Mouse (Mus musculus): ENCODE measurements at regions not wholly inside any gene's neighbourhood (a gene's known extent, or its start where the extent isn't known, plus 50 kb on each side); places are given as distances from the start of the nearest gene placed in this dataset.

DNA sequence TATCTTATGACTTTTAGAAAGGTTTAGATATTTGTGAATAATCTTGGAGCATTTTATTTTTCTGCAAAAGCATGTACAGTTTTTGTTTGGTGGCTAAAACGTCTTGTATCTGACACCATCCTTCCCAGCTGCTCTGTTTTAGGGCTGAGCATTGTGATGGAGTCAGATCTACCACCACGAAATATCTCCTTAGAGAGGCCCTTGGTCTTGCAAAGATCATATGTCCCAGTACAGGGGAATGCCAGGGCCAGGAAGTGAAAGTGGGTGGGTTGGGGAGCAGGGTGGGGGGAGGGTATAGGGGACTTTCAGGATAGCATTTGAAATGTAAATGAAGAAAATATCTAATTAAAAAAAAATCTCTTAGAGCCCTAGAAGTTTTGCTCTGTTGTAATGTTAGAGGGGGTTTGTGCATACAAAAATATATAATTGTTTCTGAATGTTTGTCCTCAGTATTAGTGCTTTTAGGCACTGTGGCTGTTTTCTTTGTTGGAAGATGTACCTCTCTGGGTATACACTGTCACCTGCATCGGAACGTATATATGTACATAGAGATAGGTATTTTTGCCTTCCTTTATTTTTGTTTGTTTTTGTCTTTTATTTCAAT, 211.4 kb downstream of the Otol1 start:
- H3K4me1 ChIP-seq (replicated peaks): 0 out of 2 replicates have a peak, but pooled peaks cover 3% of the 10 kb centered on the region

DNA sequence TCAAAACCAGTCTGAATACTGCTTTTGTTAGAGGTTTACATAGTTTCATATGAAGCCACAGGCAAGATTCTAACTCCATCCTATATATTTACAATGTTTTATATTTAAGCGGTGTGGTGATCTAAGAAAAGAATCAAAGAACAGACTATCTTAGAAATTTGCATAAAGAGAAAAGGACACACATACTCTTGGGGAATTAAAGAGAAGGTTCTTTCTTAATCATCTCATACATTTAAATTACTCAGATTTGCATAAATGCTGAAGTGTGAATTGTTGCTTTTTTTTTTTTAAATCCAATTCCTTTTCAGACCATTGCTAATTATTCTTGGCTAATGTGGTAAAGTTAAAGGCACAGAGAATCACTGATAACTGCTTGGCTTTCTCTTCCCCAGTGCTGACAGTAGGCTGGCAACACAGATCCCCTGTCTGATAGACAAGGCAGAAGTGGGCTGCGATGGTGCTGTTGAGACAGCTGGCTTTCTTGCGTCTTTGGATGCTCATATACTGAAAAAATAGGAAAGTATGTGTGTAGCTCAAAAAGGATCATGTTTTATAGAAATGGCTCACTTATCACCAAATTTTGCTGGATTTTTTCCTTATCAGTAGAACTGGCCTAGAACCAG, 216.1 kb downstream of the Otol1 start:
- Histone ChIP-seq H3K27me3 (no peaks in the 10 kb centered on the region), H3K9me3 (no peaks in the 10 kb centered on the region), H3K9ac (no peak overlapping the region), H3K4me2 (no peak overlapping the region), H3K4me1 (replicated peaks) (no peaks in the 10 kb centered on the region), H3K36me3 (no peaks in the 10 kb centered on the region), H3K27ac (replicated peaks) (no peak overlapping the region), H3K4me3 (no peak overlapping the region)
- WGBS: 51% methylated on average over 3 of the region's 3 CpGs
- ATAC-seq (ENCODE audit: low FRiP score, low read depth): no peak

More for the DNA sequence above, 211.4 kb downstream of the Otol1 start:
- Histone ChIP-seq H3K4me3 (no peak overlapping the region), H3K27ac (replicated peaks) (no peak overlapping the region), H3K36me3 (no peaks in the 10 kb centered on the region), H3K9me3 (no peaks in the 10 kb centered on the region), H3K27me3 (no peaks in the 10 kb centered on the region), H3K4me2 (no peak overlapping the region), H3K9ac (no peak overlapping the region)
- no peak for ATAC-seq (ENCODE audit: low FRiP score, low read depth)
- WGBS: 89% methylated on average over 4 of the region's 4 CpGs

DNA sequence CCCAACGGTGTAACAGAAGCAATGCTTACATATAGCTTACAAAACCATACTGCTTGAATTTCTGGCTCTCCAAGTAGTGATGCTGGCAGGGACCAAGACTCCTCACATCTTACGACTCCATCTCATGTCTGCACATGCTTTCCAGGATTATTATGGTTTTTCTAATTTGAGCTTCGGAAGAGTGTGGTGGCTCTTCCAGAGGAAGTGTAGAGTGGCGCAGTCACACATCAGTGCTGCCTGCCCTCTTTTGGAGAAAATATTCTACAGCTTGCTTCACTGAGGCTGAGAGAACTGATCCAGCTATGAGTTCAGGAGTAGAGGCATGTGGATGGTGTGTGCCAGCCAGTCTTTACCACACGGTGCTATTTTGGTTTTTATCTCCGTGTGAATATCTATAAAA, 217.4 kb downstream of the Otol1 start:
- H3K4me3 ChIP-seq: no peak overlapping the region
- no peaks in the 10 kb centered on the region for H3K27me3 ChIP-seq
- no peaks in the 10 kb centered on the region for H3K36me3 ChIP-seq
- H3K4me1 ChIP-seq (replicated peaks): no peaks in the 10 kb centered on the region
- H3K9ac ChIP-seq: no peak overlapping the region
- no peak overlapping the region for H3K4me2 ChIP-seq
- no peak overlapping the region for H3K27ac ChIP-seq (replicated peaks)
- WGBS: 91% methylated on average over 6 of the region's 6 CpGs
- H3K9me3 ChIP-seq: no peaks in the 10 kb centered on the region
- ATAC-seq (ENCODE audit: low FRiP score, low read depth): no peak

DNA sequence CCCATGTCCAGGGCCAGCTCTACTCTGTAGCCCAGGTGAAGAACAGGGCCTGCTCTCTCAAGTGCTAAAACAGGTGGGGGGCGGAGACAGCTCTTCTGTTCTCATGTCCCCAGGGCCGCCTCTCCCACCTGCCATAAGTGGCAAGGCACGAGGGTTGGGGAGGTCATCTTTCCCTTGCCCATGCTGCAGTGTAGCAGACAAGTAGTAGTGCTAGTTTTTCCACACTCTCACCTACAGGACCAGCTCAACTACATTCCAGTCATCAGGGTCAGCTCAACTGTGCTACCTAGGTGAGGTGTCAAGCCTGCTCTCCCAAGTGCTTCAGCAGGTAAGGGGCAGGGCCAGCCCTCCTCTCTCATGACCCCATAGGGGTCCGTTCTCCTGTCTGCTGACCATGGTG, 219.8 kb downstream of the Otol1 start:
- 89% methylated on average over 4 of the region's 4 CpGs for WGBS
- ATAC-seq (ENCODE audit: low FRiP score, low read depth): peak; percentile 27; the same call in 1 of the 2 replicates
- no peaks in the 10 kb centered on the region for H3K4me1 ChIP-seq (replicated peaks)
- no peak overlapping the region for H3K27ac ChIP-seq (replicated peaks)
- no peaks in the 10 kb centered on the region for H3K9me3 ChIP-seq
- no peaks in the 10 kb centered on the region for H3K36me3 ChIP-seq
- no peak overlapping the region for H3K4me2 ChIP-seq
- no peak overlapping the region for H3K4me3 ChIP-seq
- H3K9ac ChIP-seq: no peak overlapping the region
- H3K27me3 ChIP-seq: no peaks in the 10 kb centered on the region

DNA sequence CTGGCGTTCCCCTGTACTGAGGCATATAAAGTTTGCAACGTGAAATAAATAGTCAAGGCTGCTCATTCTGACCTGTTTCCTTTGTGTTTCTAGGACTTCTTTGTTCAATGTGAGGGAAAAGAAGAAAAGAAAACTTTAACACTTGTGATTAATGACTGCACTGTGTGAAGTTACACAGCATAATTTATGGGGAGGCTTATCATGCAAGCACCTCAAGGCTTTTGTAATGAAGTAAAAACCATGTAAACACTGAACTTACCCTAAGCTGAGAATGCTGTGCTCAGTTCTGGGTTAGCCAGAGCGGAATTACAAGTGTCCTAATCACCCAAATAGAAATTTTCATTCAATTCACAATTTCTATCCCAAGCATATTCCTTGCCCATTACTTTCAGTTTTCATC, 241.2 kb downstream of the Otol1 start:
- Histone ChIP-seq H3K9ac (no peak overlapping the region), H3K36me3 (no peaks in the 10 kb centered on the region)
- ATAC-seq (ENCODE audit: low FRiP score, low read depth): no peak

DNA sequence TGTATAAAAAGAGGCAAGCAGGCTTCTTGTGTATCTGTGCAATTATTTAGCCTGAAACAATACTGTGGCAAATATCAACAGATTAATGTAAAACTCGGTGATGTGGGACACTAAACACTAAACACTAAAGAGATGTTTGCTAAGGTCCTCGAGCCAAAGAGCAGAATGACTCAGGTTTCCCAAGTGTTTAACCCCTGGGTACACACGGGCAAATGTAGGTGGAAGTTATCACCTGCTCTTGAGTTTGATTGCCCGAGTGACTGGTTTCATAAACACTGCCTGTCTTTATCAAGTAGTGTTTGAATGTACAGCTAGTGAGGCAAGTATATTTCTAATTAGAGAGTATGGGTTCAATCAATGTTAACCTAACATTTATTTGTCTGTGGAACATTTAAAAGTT, 242.5 kb downstream of the Otol1 start:
- H3K27me3 ChIP-seq: no peaks in the 10 kb centered on the region
- no peak overlapping the region for H3K4me2 ChIP-seq
- H3K9me3 ChIP-seq: no peaks in the 10 kb centered on the region
- WGBS: 88% methylated on average over 4 of the region's 4 CpGs
- no peaks in the 10 kb centered on the region for H3K36me3 ChIP-seq
- no peak overlapping the region for H3K4me3 ChIP-seq
- H3K9ac ChIP-seq: no peak overlapping the region
- ATAC-seq (ENCODE audit: low FRiP score, low read depth): no peak
- H3K27ac ChIP-seq (replicated peaks): no peak overlapping the region
- H3K4me1 ChIP-seq (replicated peaks): no peaks in the 10 kb centered on the region

More for the DNA sequence above, 241.2 kb downstream of the Otol1 start:
- Histone ChIP-seq H3K9me3 (no peaks in the 10 kb centered on the region), H3K4me2 (no peak overlapping the region), H3K27me3 (no peaks in the 10 kb centered on the region), H3K27ac (replicated peaks) (no peak overlapping the region), H3K4me1 (replicated peaks) (no peaks in the 10 kb centered on the region), H3K4me3 (no peak overlapping the region)
- WGBS: 29% methylated on average over 3 of the region's 3 CpGs

DNA sequence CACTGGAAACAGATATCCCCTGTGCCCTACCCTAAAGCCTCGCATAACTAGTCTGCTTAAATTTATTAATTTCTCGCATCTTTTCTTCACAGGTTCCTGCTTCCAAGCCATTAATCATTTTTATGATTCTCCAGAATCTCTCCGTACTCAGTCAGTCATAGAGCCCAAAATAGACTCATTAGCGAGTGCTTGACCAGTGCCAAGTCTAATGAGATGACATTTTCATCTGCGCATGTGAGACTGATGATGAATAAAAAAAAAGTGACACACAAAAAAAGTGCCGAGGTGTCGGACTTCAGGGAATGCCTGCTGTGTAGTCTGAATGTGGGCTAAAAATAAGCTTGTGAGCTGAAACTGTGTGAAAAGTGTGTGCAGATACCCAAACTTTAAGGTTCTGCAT, 243.3 kb downstream of the Otol1 start:
- H3K36me3 ChIP-seq: no peaks in the 10 kb centered on the region
- WGBS: 59% methylated on average over 7 of the region's 7 CpGs
- H3K4me3 ChIP-seq: no peak overlapping the region
- no peaks in the 10 kb centered on the region for H3K9me3 ChIP-seq
- no peak overlapping the region for H3K4me2 ChIP-seq
- H3K27me3 ChIP-seq: no peaks in the 10 kb centered on the region
- H3K9ac ChIP-seq: no peak overlapping the region
- H3K4me1 ChIP-seq (replicated peaks): no peaks in the 10 kb centered on the region
- no peak for ATAC-seq (ENCODE audit: low FRiP score, low read depth)
- H3K27ac ChIP-seq (replicated peaks): no peak overlapping the region

DNA sequence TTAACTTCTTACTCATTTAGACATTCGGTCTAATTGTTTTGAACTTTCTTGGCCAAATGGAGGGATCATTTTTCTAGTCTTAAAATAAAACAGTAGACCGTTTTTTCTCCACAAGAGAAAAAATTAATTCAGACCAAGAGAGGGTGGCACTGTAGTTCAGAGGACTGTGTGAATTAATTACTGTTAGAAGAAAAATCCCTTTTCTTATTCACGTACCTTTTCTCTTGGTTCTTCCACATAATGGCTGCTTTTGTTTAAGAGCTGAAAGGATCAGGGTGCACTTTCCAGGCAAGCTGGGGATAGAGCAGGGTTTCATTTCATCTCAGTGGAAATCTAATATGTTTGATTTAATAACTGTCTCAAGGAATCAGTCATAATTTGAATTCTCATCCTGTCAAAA, 255.9 kb downstream of the Otol1 start:
- Histone ChIP-seq H3K9me3 (no peaks in the 10 kb centered on the region), H3K4me2 (no peak overlapping the region), H3K4me1 (replicated peaks) (no peaks in the 10 kb centered on the region), H3K4me3 (no peak overlapping the region), H3K9ac (no peak overlapping the region), H3K27ac (replicated peaks) (no peak overlapping the region), H3K36me3 (no peaks in the 10 kb centered on the region), H3K27me3 (no peaks in the 10 kb centered on the region)
- WGBS: 35% methylated on average over 3 of the region's 3 CpGs
- no peak for ATAC-seq (ENCODE audit: low FRiP score, low read depth)

DNA sequence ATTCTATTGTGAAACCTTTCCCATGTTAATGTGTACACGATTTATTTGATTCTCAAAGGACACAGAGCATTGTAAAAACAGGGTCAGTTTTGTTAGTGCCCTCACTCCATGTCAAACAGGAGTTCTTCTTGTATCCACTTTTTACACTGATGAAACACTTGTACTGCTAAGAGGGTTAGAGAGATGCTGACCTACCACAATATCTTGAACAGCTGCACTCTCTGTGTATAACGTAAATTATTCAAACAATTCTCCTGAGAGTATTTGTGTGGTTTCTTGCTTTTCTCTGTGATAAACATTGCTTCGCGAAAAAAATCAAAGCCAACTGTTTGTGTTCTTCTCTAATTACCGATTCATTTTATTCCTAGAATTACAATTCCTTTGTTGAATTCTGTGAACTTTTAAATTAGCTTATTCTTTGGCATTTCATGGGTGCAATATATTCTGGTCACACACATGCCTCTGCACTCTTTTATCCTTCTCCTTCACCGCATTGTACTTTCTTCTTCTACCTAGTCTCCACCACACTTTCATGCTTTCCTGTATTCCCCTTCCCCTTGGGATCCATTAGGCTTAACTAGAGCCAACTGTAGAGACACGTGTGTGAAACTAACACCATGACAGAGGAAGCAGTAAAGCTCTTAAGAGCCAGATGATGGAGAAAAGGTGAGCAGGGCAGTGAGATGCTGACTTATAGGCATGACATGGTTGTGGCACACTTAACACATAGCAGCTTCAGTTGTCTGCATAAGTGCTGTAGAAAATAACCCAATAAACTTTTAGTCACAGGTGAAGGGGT, 281.4 kb downstream of the Otol1 start:
- Histone ChIP-seq H3K36me3 (no peaks in the 10 kb centered on the region), H3K4me1 (replicated peaks) (no peaks in the 10 kb centered on the region), H3K4me2 (no peak overlapping the region), H3K4me3 (no peak overlapping the region), H3K27ac (replicated peaks) (no peak overlapping the region), H3K27me3 (no peaks in the 10 kb centered on the region), H3K9me3 (no peaks in the 10 kb centered on the region), H3K9ac (no peak overlapping the region)
- ATAC-seq (ENCODE audit: low FRiP score, low read depth): no peak
- WGBS: 46% methylated on average over 7 of the region's 7 CpGs

DNA sequence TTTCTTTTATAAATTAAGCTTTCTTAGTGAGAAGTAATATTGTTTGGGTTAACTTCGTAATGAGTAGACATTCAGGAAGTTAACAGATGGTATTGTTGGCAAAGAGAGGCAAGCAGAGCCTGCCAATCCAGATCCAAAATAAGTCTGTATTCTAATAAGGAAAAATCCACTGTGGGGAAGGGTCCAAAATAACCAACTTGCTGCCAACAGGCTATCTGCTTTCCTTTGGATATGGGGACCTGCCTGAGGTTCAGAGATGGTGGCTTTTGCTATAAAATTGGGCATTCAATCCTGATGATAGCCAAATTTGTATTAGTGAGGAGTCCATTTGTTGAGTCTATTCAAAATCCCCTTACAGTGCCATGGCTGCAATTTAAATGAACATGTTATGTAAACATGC, 300.1 kb downstream of the Otol1 start:
- Histone ChIP-seq H3K4me2 (no peak overlapping the region), H3K36me3 (no peaks in the 10 kb centered on the region), H3K9ac (no peak overlapping the region), H3K27me3 (no peaks in the 10 kb centered on the region), H3K4me3 (no peak overlapping the region), H3K9me3 (no peaks in the 10 kb centered on the region), H3K27ac (replicated peaks) (no peak overlapping the region), H3K4me1 (replicated peaks) (no peaks in the 10 kb centered on the region)
- 77% methylated on average over 1 of the region's 1 CpGs for WGBS
- ATAC-seq (ENCODE audit: low FRiP score, low read depth): no peak

DNA sequence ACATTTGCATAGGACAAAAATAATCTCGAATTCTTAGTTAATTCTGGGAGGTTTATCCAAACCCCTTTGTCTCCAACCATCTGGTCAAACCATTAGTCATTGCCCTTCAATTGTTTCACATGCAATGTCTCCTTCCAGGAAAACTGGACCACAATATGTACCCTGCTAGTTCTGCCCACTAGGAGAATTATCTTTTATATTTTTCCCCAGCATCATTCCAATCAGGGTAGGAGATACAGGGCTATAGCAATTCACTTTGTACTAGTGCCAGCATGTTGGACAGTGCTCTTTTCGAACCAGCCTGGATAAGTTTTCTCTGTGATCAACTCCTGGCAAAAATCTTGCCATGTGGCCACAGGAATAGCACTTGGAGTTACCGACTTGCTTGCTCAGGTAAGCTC, 300.6 kb downstream of the Otol1 start:
- Histone ChIP-seq H3K9ac (no peak overlapping the region), H3K9me3 (no peaks in the 10 kb centered on the region), H3K27ac (replicated peaks) (no peak overlapping the region), H3K4me2 (no peak overlapping the region), H3K4me3 (no peak overlapping the region), H3K36me3 (no peaks in the 10 kb centered on the region), H3K27me3 (no peaks in the 10 kb centered on the region), H3K4me1 (replicated peaks) (no peaks in the 10 kb centered on the region)
- 0 out of 2 replicates have a peak, but pooled peaks have one; percentile 42 for ATAC-seq (ENCODE audit: low FRiP score, low read depth)
- 75% methylated on average over 3 of the region's 3 CpGs for WGBS

DNA sequence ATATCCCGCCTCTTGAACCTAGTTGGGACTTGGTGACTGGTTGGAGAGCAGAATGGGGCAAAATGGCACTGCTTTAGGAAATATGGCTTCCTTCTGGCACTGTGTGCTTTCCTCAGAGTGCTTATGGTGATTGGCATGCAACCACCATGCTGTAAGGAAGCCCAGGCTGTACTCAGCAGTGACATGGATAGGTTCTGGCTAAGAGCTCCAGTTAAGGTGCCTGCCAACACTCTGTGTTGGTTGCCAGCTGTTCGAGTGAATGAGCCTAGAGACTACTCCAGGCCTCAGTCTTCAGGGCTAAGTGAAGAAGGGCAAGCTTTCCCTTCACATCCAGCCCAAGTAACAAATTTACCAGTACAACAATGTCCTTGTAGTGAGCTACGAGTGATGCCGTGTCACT, 301.9 kb downstream of the Otol1 start:
- Histone ChIP-seq H3K36me3 (no peaks in the 10 kb centered on the region), H3K4me1 (replicated peaks) (no peaks in the 10 kb centered on the region), H3K27me3 (no peaks in the 10 kb centered on the region), H3K4me3 (no peak overlapping the region), H3K27ac (replicated peaks) (no peak overlapping the region), H3K4me2 (no peak overlapping the region), H3K9ac (no peak overlapping the region), H3K9me3 (no peaks in the 10 kb centered on the region)
- ATAC-seq (ENCODE audit: low FRiP score, low read depth): peak; percentile 71
- WGBS: 75% methylated on average over 4 of the region's 4 CpGs

All from hindbrain, embryonic 15.5 days (tissue).